Mouse (Mus musculus): ENCODE results near the gene Dgki. TPM values are rescaled to one million over a fixed set of nuclear protein-coding genes. Genes with fewer than 3 reads are reported as not detected.
A peak's percentile ranks its signal among the peaks of the same experiment; 100 is the strongest.

The Dgki gene
- total RNA-seq (2012; rRNA removed), result 8.0 and 8.7 TPM in 2 replicates
- 4.0 and 4.4 TPM in 2 replicates for total RNA-seq (2014; rRNA removed)
- 6.2 and 7.7 TPM in 2 replicates for polyA plus RNA-seq (2012; ENCODE audit: insufficient read length, low read depth)

DNA sequence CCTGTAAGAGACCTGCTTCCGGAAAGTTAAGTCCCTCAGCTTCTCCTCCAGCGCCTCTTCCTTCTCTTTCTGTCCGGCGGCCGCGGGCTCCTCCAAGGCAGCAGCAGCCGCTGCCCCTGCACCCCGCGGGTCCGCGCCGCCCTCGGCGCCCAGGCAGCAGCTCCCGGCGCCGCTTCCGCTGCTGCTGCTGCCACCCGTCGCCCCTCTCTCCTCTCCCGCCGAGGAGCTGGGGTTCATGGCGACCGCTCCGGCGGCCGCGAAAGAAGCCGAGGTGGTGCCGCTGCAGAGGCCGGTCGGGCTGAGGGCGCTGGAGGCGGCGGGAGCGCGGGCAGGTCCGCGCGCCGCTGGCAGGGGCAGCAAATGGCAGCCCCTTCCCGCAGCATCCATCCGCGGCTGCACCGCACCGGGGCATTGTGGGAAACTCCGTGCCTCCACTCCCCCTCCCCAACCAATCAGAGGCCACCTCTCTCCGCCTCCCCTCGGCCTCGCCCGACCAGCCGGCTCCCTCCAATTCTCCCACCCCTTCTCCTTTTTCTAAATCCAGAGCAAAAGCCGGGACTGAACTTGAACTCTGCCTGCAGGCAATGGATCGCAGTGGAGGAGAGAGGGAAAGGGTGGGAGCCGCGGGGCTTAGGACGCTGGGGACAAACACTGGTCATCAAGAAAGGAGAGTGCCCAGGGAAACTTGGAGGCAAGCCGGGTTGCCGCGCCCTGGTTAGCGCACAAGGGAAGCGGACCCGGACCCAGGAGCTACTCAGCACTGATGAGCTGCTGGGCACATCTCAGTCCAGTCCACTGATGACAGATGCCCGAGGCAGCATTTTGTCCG, at the start of gene Dgki:
TSS of gene Dgki (minus strand) at position 623 of the 829 bp plus-strand sequence.
- in situ Hi-C loops (cut with MboI; ENCODE audit: low pct_ligation_motif_present, low pct_unique_long_range_greater_than_20kb, low sequenced_read_pairs) (no loop called here), dilution Hi-C loops (cut with MboI; ENCODE audit: extremely low pct_ligation_motif_present, extremely low pct_unique_long_range_greater_than_20kb, low sequenced_read_pairs) (no loop called here)
- Histone ChIP-seq H3K36me3 (replicated peaks in 1 of 2; ENCODE audit: control insufficient read depth in 1 of 2, insufficient read depth in 1 of 2, low read length in 1 of 2) (no peaks in the 10 kb centered on the region), H3K79me2 (replicated peaks; ENCODE audit: control insufficient read depth, extremely low read depth, insufficient read depth, poor library complexity, severe bottlenecking) (no peaks in the 10 kb centered on the region), H3K9ac (ENCODE audit: insufficient read depth, low read depth) (peak within 1 kb of the TSS; percentile 8), H3K4me1 (ENCODE audit: control insufficient read depth in 1 of 2, insufficient read depth in 2 of 2) (peaks cover 8 to 31% of the 10 kb centered on the region in 2 experiments), H3K27ac (ENCODE audit: insufficient read depth, low read depth) (no peak within 1 kb of the TSS), H3K27me3 (replicated peaks) (peaks cover 15% of the 10 kb centered on the region), H3K4me2 (ENCODE audit: insufficient read depth, low read depth, poor library complexity, severe bottlenecking) (peak within 1 kb of the TSS; percentile 99), H3K4me3 (replicated peaks in 1 of 3; ENCODE audit: low read depth in 2 of 3, low read length in 2 of 3, poor library complexity in 1 of 3) (peak within 1 kb of the TSS; percentile 58 to 68 (median 65)), H3K9me3 (replicated peaks; ENCODE audit: low read length) (no peaks in the 10 kb centered on the region)
- DNase-seq (ENCODE audit: extremely low read depth), result peak; percentile 33
- no peak for TF ChIP-seq SIN3A (IDR thresholded peaks at IDR 0.05; ENCODE audit: low read length)
- peak; percentile 99 for TF ChIP-seq RCOR1 (conservative IDR thresholded peaks at IDR 0.05; ENCODE audit: low read depth, low read length)
- no peak for TF ChIP-seq ZC3H11A (IDR thresholded peaks at IDR 0.05; ENCODE audit: low read depth, low read length)
- no peak for TF ChIP-seq TBP (conservative IDR thresholded peaks at IDR 0.05; ENCODE audit: low read depth, low read length)
- no peak for TF ChIP-seq ETS1 (conservative IDR thresholded peaks at IDR 0.05; ENCODE audit: low read depth, low read length)
- 0 out of 2 replicates have a peak, but pooled peaks have one; percentile 31 for TF ChIP-seq TCF12 (IDR thresholded peaks at IDR 0.05; ENCODE audit: low read depth, low read length)
- TF ChIP-seq EP300 (IDR thresholded peaks at IDR 0.05; ENCODE audit: low read length), result no peak
- TF ChIP-seq KAT2A (IDR thresholded peaks at IDR 0.05; ENCODE audit: insufficient replicate concordance, low read length), result no peak
- TF ChIP-seq GABPA (IDR thresholded peaks at IDR 0.05; ENCODE audit: insufficient replicate concordance, low read depth, low read length), result no peak
- TF ChIP-seq MEF2A (IDR thresholded peaks at IDR 0.05; ENCODE audit: borderline replicate concordance, low read depth, low read length), result no peak
- no peak for TF ChIP-seq MYC (IDR thresholded peaks at IDR 0.05; ENCODE audit: low read depth, low read length)
- TF ChIP-seq MAFK (IDR thresholded peaks at IDR 0.05; ENCODE audit: insufficient replicate concordance, low read length), result no peak
- TF ChIP-seq IRF4 (IDR thresholded peaks at IDR 0.05; ENCODE audit: low read depth, low read length), result no peak
- TF ChIP-seq JUND (conservative IDR thresholded peaks at IDR 0.05; ENCODE audit: low read depth, low read length), result no peak
- no peak for TF ChIP-seq E2F4 (IDR thresholded peaks at IDR 0.05; ENCODE audit: insufficient replicate concordance, low read depth, low read length)
- no peak for TF ChIP-seq POLR2AphosphoS2 (IDR thresholded peaks at IDR 0.05; ENCODE audit: low read depth, low read length)
- TF ChIP-seq ELF1 (IDR thresholded peaks at IDR 0.05; ENCODE audit: low read depth, low read length), result no peak; the same call in 1 of the 2 replicates
- no peak for TF ChIP-seq ZMIZ1 (IDR thresholded peaks at IDR 0.05; ENCODE audit: low read depth, low read length)
- TF ChIP-seq SMC3 (IDR thresholded peaks at IDR 0.05; ENCODE audit: low read depth, low read length), result no peak
- TF ChIP-seq MAX (IDR thresholded peaks at IDR 0.05; ENCODE audit: low read length), result no peak
- TF ChIP-seq ZNF384 (IDR thresholded peaks at IDR 0.05; ENCODE audit: low read depth, low read length), result no peak
- TF ChIP-seq RAD21 (IDR thresholded peaks at IDR 0.05; ENCODE audit: low read depth, low read length), result no peak
- TF ChIP-seq HCFC1 (IDR thresholded peaks at IDR 0.05; ENCODE audit: low read depth, low read length), result peak; percentile 40
- TF ChIP-seq USF2 (conservative IDR thresholded peaks at IDR 0.05; ENCODE audit: low read depth, low read length), result no peak
- no peak for TF ChIP-seq NELFE (IDR thresholded peaks at IDR 0.05; ENCODE audit: low read depth, low read length)
- TF ChIP-seq MXI1 (IDR thresholded peaks at IDR 0.05; ENCODE audit: low read depth, low read length), result no peak
- no peak for TF ChIP-seq CHD2 (IDR thresholded peaks at IDR 0.05; ENCODE audit: low read length)
- TF ChIP-seq NRF1 (IDR thresholded peaks at IDR 0.05; ENCODE audit: low read depth, low read length), result 0 out of 2 replicates have a peak, but pooled peaks have one; percentile 21
- no peak for TF ChIP-seq POLR2A (IDR thresholded peaks at IDR 0.05; ENCODE audit: low read depth, low read length)
- TF ChIP-seq UBTF (IDR thresholded peaks at IDR 0.05; ENCODE audit: low read depth, low read length), result peak; percentile 80; the same call in 1 of the 2 replicates
- TF ChIP-seq PAX5 (IDR thresholded peaks at IDR 0.05; ENCODE audit: low read length), result no peak

Data from CH12.LX (cell line).